Mouse (Mus musculus) stomach, embryonic 14.5 days (tissue): ENCODE results near the gene Cyp4f17. TPM values are rescaled to one million over a fixed set of nuclear protein-coding genes. Genes with fewer than 3 reads are reported as not detected.
A peak's percentile ranks its signal among the peaks of the same experiment; 100 is the strongest.
"Not testable (repeated sequence)": the region's sequence is repeated elsewhere in the genome, so short reads cannot be mapped to it uniquely, and the experiment has no call there.

Experiments used
- ATAC-seq: fragments of 200-750 bp; cut with Nextera tagmentation; 2 replicates; pipeline ENCODE4 v1.8.0; 2017; ENCODE audit warnings: low read depth, moderate TSS enrichment; ENCODE audit not compliant: insufficient number of reproducible peaks, insufficient read depth, low FRiP score
- H3K27ac ChIP-seq: fragments of 300-500 bp; sonication (generic); 2 replicates; pipeline ENCODE4 v1.5.1; 2014; ENCODE audit warnings: mild to moderate bottlenecking, low read length, moderate library complexity, mixed read lengths
- H3K27me3 ChIP-seq: fragments of 300-500 bp; sonication (generic); 2 replicates; pipeline ENCODE4 v1.6.1; 2014; ENCODE audit warnings: low read length, control low read depth, mixed read lengths; ENCODE audit not compliant: control insufficient read depth, insufficient read depth
- H3K36me3 ChIP-seq: fragments of 300-500 bp; sonication (generic); 2 replicates; pipeline ENCODE4 v1.6.1; 2014; ENCODE audit warnings: mild to moderate bottlenecking, control low read depth, low read length, moderate library complexity, mixed read lengths; ENCODE audit not compliant: control insufficient read depth, insufficient read depth
- H3K4me1 ChIP-seq: fragments of 300-500 bp; sonication (generic); 2 replicates; pipeline ENCODE4 v1.6.1; 2014; ENCODE audit warnings: low read length, control low read depth, mixed read lengths; ENCODE audit not compliant: control insufficient read depth, insufficient read depth
- H3K4me2 ChIP-seq: fragments of 300-500 bp; sonication (generic); replicated peaks from 2 replicates; pipeline ENCODE4 v1.6.1; 2014; ENCODE audit warnings: low read depth, low read length, control low read depth
- H3K4me3 ChIP-seq: fragments of 300-500 bp; sonication (generic); 2 replicates; pipeline ENCODE4 v1.5.1; 2014; ENCODE audit warnings: low read depth, low read length, control low read depth
- H3K9ac ChIP-seq: fragments of 300-500 bp; sonication (generic); replicated peaks from 2 replicates; pipeline ENCODE4 v1.6.1; 2014; ENCODE audit warnings: low read depth, mild to moderate bottlenecking, control low read depth, low read length, moderate library complexity, mixed read lengths
- H3K9me3 ChIP-seq: fragments of 300-500 bp; sonication (generic); 2 replicates; pipeline ENCODE4 v1.6.1; 2016; ENCODE audit warnings: low read depth, low read length, control low read depth; ENCODE audit not compliant: control insufficient read depth
- WGBS: fragments of 180-500 bp; shearing (Covaris S2); extraction: QIAGEN DNeasy Blood & Tissue Kit; methylation state at CpG from one replicate; pipeline ENCODE4 v1.1.7; 2014; 5-methylcytosine and 5-hydroxymethylcytosine counted together
- polyA plus RNA-seq: library from polyadenylated mRNA; unstranded; fragments of >200 nt; fragmentation: Nextera tagmentation; extraction: Ambion mirVana; gene quantifications from 2 replicates; pipeline ENCODE4 v1.2.1, GENCODE M21; 2014

Cyp4f17 gene
- polyA plus RNA-seq, 1 experiment from 2014 or later: 10.6 TPM

- H3K27ac ChIP-seq: no peak overlapping the region
- H3K9ac ChIP-seq: no peak overlapping the region
- WGBS: 78% methylated on average over 6 of the region's 6 CpGs
- ATAC-seq: no peak
- H3K4me2 ChIP-seq: no peak overlapping the region
- H3K36me3 ChIP-seq: no peaks in the 10 kb centered on the region
- no peaks in the 10 kb centered on the region for H3K27me3 ChIP-seq
- H3K4me3 ChIP-seq: no peak overlapping the region
- no peaks in the 10 kb centered on the region for H3K9me3 ChIP-seq
- H3K4me1 ChIP-seq: no peaks in the 10 kb centered on the region; the same call in 1 of the 2 replicates
Measured at GRCm38 (mm10) chr17:32534068-32534467, 28.2 kb downstream of the Cyp4f17 start.

GRCm38 (mm10) chr17:32536051-32536866 is 30.4 kb downstream of the Cyp4f17 start, which contains the start of gene Cyp4f16:
TSS of gene Cyp4f16 (plus strand) at chr17:32536558.
- H3K27me3 ChIP-seq, H3K9ac ChIP-seq, H3K9me3 ChIP-seq, H3K4me1 ChIP-seq, H3K36me3 ChIP-seq: not testable (repeated sequence)
- H3K4me3 ChIP-seq: peak within 1 kb of the TSS; percentile 39
- peak within 1 kb of the TSS; percentile 49 for H3K4me2 ChIP-seq
- WGBS: 5% methylated on average over 5 of the region's 5 CpGs
- H3K27ac ChIP-seq: peak within 1 kb of the TSS; percentile 3; the same call in 1 of the 2 replicates
- peak; percentile 97 for ATAC-seq

- H3K9me3 ChIP-seq: no peaks in the 10 kb centered on the region
- H3K36me3 ChIP-seq: no peaks in the 10 kb centered on the region
- WGBS: 56% methylated on average over 5 of the region's 5 CpGs
- peak overlapping the region; percentile 49 for H3K4me2 ChIP-seq
- H3K4me3 ChIP-seq: peak overlapping the region; percentile 39
- H3K27me3 ChIP-seq: no peaks in the 10 kb centered on the region
- no peak overlapping the region; the same call in 1 of the 2 replicates for H3K9ac ChIP-seq
- peak overlapping the region; percentile 3; the same call in 1 of the 2 replicates for H3K27ac ChIP-seq
- ATAC-seq: no peak
- no peaks in the 10 kb centered on the region; the same call in 1 of the 2 replicates for H3K4me1 ChIP-seq
Measured at GRCm38 (mm10) chr17:32536867-32537250, 31.0 kb downstream of the Cyp4f17 start.

DNA sequence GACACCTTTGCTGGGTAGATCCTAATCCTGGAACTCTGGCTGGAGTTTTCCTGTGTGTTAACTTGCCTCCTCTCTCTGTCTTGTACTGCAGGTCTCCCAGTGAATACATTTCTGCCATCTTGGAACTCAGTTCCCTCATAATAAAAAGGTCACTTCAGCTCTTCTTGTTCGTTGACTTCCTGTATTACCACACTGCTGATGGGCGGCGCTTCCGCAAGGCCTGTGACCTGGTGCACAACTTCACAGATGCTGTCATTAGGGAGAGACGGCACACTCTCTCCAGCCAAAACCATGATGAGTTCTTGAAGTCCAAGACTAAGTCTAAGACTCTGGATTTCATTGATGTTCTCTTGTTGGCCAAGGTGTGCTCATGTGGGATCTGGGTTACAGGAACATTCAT is 38.9 kb downstream of the Cyp4f17 start:
- not testable (repeated sequence) for H3K36me3 ChIP-seq, H3K4me1 ChIP-seq, H3K4me2 ChIP-seq, ATAC-seq, H3K9ac ChIP-seq, H3K27me3 ChIP-seq, H3K9me3 ChIP-seq, H3K4me3 ChIP-seq, H3K27ac ChIP-seq
- 91% methylated on average over 5 of the region's 5 CpGs for WGBS

DNA sequence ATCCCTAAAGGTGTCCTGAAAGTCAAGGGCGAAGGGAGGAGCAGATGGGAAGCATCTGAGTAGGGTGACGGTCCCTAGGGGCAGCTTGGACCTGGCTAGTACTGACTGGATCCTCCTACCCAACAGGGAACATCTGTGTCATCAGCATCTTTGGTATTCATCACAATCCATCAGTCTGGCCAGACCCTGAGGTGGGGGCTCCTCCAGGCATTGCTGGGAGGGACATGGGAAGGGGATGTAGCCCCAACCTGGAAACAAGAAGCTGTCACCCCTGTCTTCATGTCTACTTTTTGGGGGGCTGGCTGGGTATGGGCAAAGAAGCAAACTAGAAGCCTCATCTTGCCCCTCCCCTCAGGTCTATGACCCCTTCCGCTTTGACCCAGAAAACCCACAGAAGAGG is 44.5 kb downstream of the Cyp4f17 start:
- H3K4me3 ChIP-seq, H3K36me3 ChIP-seq, ATAC-seq, H3K27me3 ChIP-seq, H3K9ac ChIP-seq, H3K9me3 ChIP-seq, H3K27ac ChIP-seq, H3K4me1 ChIP-seq: not testable (repeated sequence)
- 73% methylated on average over 3 of the region's 3 CpGs for WGBS
- peak overlapping the region; percentile 35 for H3K4me2 ChIP-seq

DNA sequence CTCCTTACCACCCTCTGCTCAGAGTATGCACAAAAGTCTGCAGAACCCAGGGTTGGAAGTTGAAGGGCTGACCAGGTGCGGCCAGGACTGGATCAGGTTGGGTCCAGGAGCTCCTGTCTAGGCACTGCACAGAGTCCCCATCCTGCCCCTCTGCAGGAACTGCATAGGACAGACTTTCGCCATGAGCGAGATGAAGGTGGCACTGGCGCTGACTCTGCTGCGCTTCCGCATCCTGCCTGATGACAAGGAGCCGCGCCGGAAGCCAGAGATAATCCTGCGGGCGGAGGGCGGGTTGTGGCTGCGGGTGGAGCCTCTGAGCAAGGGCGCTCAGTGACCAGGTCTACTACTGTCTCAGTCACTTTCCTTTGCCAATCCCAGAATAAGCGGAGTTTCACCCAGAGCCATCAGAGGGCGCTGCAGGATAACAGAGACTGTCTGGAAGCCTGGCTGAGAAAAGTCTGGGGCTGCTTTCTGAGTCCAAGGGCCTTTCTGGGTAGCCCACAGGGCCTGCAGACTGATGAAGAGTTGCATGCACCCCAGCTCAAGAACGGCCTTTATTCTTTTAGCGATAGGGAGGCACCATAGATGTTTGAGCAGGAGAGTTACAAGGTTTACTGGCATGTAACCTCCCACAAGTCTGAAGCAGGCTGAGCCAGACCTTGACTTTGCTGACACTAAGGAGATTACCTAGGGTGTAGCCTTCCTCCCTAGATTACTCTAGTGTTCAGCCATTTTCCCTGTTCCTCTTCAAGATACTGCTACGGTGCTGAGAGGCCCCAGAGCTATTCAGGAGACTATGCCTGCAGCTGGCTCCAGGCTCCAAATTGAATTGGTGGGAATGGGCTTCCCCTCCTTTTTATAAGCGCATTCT is 45.3 kb downstream of the Cyp4f17 start:
- WGBS: 16% methylated on average over 20 of the region's 20 CpGs
- no peaks in the 10 kb centered on the region for H3K36me3 ChIP-seq
- peak; percentile 46; the same call in 1 of the 2 replicates for ATAC-seq
- no peaks in the 10 kb centered on the region for H3K4me1 ChIP-seq
- peak overlapping the region; percentile 13 for H3K4me3 ChIP-seq
- no peaks in the 10 kb centered on the region for H3K27me3 ChIP-seq
- H3K27ac ChIP-seq: no peak overlapping the region
- H3K4me2 ChIP-seq: peak overlapping the region; percentile 35
- H3K9me3 ChIP-seq: no peaks in the 10 kb centered on the region
- H3K9ac ChIP-seq: no peak overlapping the region

DNA sequence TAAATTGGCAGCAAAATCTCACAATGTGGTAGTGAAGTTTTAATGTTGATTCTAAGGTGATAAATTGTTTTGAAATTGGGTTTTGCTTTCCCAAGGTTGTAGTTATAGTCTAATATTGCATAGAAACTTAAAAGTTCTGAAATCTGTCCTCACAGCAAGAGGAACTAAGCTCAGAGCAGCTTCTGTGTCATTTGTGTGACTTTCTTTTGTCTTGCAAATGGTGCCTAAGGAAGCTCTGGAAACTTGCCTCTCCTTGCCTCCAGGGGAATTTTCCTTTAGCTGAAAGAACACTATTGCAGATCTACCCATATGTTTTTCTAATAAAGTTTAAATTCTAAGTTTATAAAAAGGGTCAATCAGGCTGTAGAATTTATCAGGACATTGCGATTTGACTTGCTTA is 47.2 kb downstream of the Cyp4f17 start:
- H3K36me3 ChIP-seq, H3K27me3 ChIP-seq, H3K9me3 ChIP-seq, H3K4me1 ChIP-seq, H3K27ac ChIP-seq, H3K4me3 ChIP-seq, H3K4me2 ChIP-seq, H3K9ac ChIP-seq, ATAC-seq: not testable (repeated sequence)
- WGBS: 36% methylated on average over 1 of the region's 1 CpGs

DNA sequence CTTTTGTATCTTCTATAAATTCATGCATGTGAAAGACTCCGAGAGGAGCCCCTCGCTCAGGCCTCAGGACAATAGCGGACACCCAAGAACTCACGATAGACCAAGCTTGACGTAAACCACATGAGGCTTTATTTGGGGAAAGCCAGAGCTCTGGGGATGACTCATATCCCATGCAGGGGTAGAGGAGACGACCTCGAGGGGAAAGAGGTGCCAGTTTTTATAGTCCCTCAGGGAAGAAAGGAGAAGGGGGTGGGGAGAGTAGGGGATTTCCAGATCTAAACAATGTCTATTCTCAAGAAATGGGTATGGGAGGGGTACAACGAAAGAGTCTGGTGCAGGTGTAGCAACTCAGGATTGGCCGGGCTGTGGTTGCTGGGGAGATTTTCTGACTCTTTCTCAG is 48.5 kb downstream of the Cyp4f17 start:
- H3K4me2 ChIP-seq, H3K4me1 ChIP-seq, ATAC-seq, H3K27me3 ChIP-seq, H3K27ac ChIP-seq, H3K9me3 ChIP-seq, H3K36me3 ChIP-seq, H3K4me3 ChIP-seq, H3K9ac ChIP-seq: not testable (repeated sequence)
- WGBS: 68% methylated on average over 9 of the region's 9 CpGs
